Mouse (Mus musculus) heart, embryonic 13.5 days (tissue): ENCODE data around the gene Pald1. TPM values are rescaled to one million over a fixed set of nuclear protein-coding genes. Genes with fewer than 3 reads are reported as not detected.
A peak's percentile ranks its signal among the peaks of the same experiment; 100 is the strongest.

Experiments
- ATAC-seq: fragments of 200-750 bp; cut with Nextera tagmentation; 2 replicates; pipeline ENCODE4 v1.8.0; 2017; ENCODE audit warnings: moderate TSS enrichment; ENCODE audit not compliant: insufficient number of reproducible peaks, low FRiP score, low TSS enrichment; ENCODE audit errors: extremely low read depth
- H3K27ac ChIP-seq: fragments of 300-500 bp; sonication (generic); replicated peaks from 2 replicates; pipeline ENCODE4 v1.5.1; 2015; ENCODE audit warnings: moderate library complexity, mild to moderate bottlenecking, inconsistent platforms
- H3K27me3 ChIP-seq: fragments of 300-500 bp; sonication (generic); replicated peaks from 2 replicates; pipeline ENCODE4 v1.6.1; 2015; ENCODE audit warnings: mild to moderate bottlenecking, inconsistent platforms
- H3K36me3 ChIP-seq: fragments of 300-500 bp; sonication (generic); 2 replicates; pipeline ENCODE4 v1.6.1; 2015; ENCODE audit warnings: mild to moderate bottlenecking, inconsistent platforms
- H3K4me1 ChIP-seq: fragments of 300-500 bp; sonication (generic); 2 replicates; pipeline ENCODE4 v1.6.1; 2015; ENCODE audit warnings: inconsistent platforms
- H3K4me2 ChIP-seq: fragments of 300-500 bp; sonication (generic); 2 replicates; pipeline ENCODE4 v1.6.1; 2015; ENCODE audit warnings: inconsistent platforms, mild to moderate bottlenecking, moderate library complexity
- H3K4me3 ChIP-seq: fragments of 300-500 bp; sonication (generic); 2 replicates; pipeline ENCODE4 v1.5.1; 2015; ENCODE audit warnings: moderate library complexity, mild to moderate bottlenecking, inconsistent platforms
- H3K9ac ChIP-seq: fragments of 300-500 bp; sonication (generic); 2 replicates; pipeline ENCODE4 v1.6.1; 2015; ENCODE audit warnings: inconsistent platforms, mild to moderate bottlenecking, moderate library complexity
- H3K9me3 ChIP-seq: fragments of 300-500 bp; sonication (generic); 2 replicates; pipeline ENCODE4 v1.6.1; 2016; ENCODE audit warnings: inconsistent platforms
- WGBS: fragments of 180-500 bp; shearing (Covaris S2); methylation state at CpG from one replicate; pipeline ENCODE4 v1.1.7; 2015; ENCODE audit warnings: mixed read lengths; 5-methylcytosine and 5-hydroxymethylcytosine counted together
- polyA plus RNA-seq: library from polyadenylated mRNA; unstranded; fragments of >200 nt; fragmentation: Nextera tagmentation; extraction: Ambion mirVana; gene quantifications from 2 replicates; pipeline ENCODE4 v1.2.1, GENCODE M21; 2015

The Pald1 gene
- polyA plus RNA-seq, 1 experiment from 2014 or later: 26.6 TPM

DNA sequence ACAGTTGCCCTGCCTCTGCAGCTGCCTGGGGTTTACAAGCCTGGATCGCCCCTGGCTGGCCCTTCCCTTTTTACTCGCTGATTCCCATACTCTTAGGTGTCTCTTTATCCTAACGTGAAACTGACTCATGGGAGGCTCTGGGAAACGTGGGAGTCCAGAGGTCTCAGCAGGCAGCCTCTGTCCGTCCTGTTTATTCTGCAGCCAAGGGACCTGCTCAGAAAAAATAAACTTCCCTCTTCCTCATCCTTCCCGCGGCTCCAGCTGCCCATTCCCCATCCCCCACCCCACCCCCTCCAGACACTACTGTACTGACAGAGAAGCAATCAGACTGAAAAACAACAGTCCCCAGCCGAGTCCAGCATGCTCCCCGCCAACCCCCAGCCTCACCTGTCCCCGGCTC is 37.0 kb downstream of the Pald1 start:
- WGBS: 17% methylated on average over 10 of the region's 10 CpGs
- Histone ChIP-seq H3K27ac (peak overlapping the region; percentile 43; the same call in 1 of the 2 replicates), H3K9ac (0 out of 2 replicates have a peak overlapping the region, but pooled peaks have one; percentile 11), H3K9me3 (no peaks in the 10 kb centered on the region; the same call in 1 of the 2 replicates), H3K4me1 (peaks cover 35% of the 10 kb centered on the region), H3K27me3 (peaks cover 12% of the 10 kb centered on the region), H3K4me2 (no peak overlapping the region), H3K36me3 (peaks cover 73% of the 10 kb centered on the region), H3K4me3 (no peak overlapping the region)
- no peak for ATAC-seq

DNA sequence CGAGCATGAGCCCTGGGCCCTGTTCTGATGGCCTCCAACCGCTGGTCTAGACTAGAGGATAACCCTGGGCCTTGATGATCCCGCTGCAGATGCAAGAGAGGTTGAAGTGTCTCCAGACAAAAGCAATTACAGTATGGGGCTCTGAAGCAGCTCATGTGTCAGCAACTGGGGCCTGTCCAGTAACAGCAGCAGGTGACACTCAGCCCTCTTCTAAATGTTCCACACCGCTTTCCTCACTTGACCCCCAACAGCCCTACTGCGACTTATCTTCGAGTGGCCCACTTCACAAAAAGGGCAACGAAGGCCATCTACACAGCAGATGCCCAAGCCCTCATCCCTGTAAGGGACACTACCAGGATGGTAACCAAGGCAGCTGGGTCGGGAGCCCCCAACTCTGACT is 38.2 kb downstream of the Pald1 start:
- H3K4me1 ChIP-seq: peaks cover 35% of the 10 kb centered on the region
- H3K36me3 ChIP-seq: peaks cover 73% of the 10 kb centered on the region
- no peak overlapping the region for H3K9ac ChIP-seq
- no peak overlapping the region for H3K27ac ChIP-seq
- H3K4me2 ChIP-seq: no peak overlapping the region
- WGBS: 40% methylated on average over 8 of the region's 8 CpGs
- peaks cover 12% of the 10 kb centered on the region for H3K27me3 ChIP-seq
- no peak for ATAC-seq
- H3K9me3 ChIP-seq: no peaks in the 10 kb centered on the region; the same call in 1 of the 2 replicates
- H3K4me3 ChIP-seq: no peak overlapping the region

DNA sequence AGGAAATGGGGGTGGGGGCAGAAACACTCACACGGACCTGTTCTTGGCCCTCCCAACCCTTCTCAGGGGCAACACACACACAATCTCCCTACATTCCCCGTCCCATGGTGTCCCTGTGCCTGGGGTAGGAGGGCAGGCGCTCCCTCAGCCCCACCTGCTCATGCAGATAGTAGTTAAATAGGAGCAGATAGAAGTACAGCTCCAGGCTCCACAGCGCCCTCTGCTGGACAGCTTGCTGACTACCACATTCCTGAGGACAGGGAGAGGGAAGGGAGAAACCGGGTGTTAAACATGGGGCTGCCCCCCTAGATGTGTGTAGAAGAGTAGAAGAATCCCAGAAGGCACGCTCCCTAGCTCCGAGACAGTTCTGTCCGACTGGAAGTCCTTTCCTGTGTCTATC is 39.4 kb downstream of the Pald1 start:
- ATAC-seq: no peak
- no peaks in the 10 kb centered on the region for H3K9me3 ChIP-seq
- 70% methylated on average over 8 of the region's 8 CpGs for WGBS
- peaks cover 12% of the 10 kb centered on the region for H3K27me3 ChIP-seq
- peaks cover 35% of the 10 kb centered on the region for H3K4me1 ChIP-seq
- H3K27ac ChIP-seq: no peak overlapping the region
- no peak overlapping the region for H3K9ac ChIP-seq
- H3K4me2 ChIP-seq: no peak overlapping the region
- H3K36me3 ChIP-seq: peaks cover 72% of the 10 kb centered on the region
- no peak overlapping the region for H3K4me3 ChIP-seq

DNA sequence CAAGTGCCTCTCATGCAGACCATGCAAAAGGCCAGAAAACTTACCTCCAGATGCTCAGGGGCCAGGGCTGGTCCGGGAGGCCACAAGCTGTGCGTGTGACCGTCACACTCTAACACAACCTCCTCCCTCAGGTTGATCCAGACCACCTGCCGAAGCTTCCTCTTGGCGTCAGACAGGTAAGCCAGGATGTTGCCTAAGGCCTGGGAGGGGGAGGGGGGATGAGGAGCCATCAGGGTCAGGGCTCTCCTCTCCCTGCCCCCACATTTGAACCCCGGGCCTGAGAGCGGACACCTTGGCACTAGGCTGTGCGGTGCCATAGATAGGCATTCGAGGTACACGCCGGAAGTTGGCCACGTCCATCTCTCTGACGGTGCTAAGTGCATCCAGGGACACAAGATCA is 40.6 kb downstream of the Pald1 start:
- 87% methylated on average over 13 of the region's 13 CpGs for WGBS
- H3K27ac ChIP-seq: no peak overlapping the region
- no peak overlapping the region for H3K4me2 ChIP-seq
- H3K4me1 ChIP-seq: peaks cover 35% of the 10 kb centered on the region
- H3K9me3 ChIP-seq: no peaks in the 10 kb centered on the region
- ATAC-seq: no peak
- H3K9ac ChIP-seq: no peak overlapping the region
- H3K4me3 ChIP-seq: no peak overlapping the region
- peaks cover 70% of the 10 kb centered on the region for H3K36me3 ChIP-seq
- peaks cover 11% of the 10 kb centered on the region; the same call in 1 of the 2 replicates for H3K27me3 ChIP-seq

DNA sequence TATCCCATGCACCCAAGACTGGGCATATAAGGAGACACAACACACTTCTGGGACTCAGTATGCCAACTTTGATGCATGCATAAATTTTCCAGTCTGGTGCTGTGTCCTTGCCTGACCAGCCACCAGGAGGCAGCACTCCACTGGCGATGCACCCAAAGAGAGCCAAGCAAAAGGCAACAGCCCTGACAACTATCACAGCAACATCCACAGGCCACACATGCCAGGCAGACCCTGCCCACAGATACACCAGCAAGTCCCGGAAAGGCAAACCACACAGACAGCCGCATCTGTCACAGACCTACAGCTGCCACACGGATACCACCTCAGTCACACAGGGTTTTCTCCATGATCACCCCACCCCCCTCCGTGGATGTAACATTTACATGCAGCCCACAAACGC is 41.8 kb downstream of the Pald1 start:
- Histone ChIP-seq H3K27ac (no peak overlapping the region), H3K4me2 (no peak overlapping the region), H3K27me3 (no peaks in the 10 kb centered on the region), H3K9me3 (no peaks in the 10 kb centered on the region), H3K4me1 (peaks cover 24% of the 10 kb centered on the region), H3K9ac (no peak overlapping the region), H3K36me3 (peaks cover 65% of the 10 kb centered on the region), H3K4me3 (no peak overlapping the region)
- WGBS: 68% methylated on average over 6 of the region's 6 CpGs
- ATAC-seq: no peak

DNA sequence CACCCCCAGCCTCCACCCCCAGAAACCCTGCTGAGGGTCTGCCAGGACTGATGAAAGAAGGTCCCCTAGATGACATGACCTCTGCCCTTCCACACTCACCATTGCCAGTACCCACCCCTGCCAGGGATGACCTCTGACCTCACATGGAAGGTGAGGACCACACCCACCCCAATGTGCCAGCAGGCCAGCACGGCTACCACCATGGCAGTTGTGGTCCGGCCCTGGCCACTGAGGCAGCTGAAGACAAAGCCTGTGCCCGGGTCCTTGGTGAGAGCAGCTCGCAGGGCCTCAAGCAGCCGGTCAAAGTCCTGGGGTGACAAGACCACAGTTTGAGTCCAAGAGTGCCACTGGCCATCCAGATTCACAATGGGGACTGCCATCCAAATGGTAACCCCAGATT is 42.3 kb downstream of the Pald1 start:
- Histone ChIP-seq H3K36me3 (peaks cover 65% of the 10 kb centered on the region), H3K4me3 (no peak overlapping the region), H3K9me3 (no peaks in the 10 kb centered on the region), H3K4me2 (no peak overlapping the region), H3K4me1 (peaks cover 19% of the 10 kb centered on the region), H3K9ac (no peak overlapping the region), H3K27ac (no peak overlapping the region), H3K27me3 (no peaks in the 10 kb centered on the region)
- ATAC-seq: no peak
- 87% methylated on average over 5 of the region's 5 CpGs for WGBS

DNA sequence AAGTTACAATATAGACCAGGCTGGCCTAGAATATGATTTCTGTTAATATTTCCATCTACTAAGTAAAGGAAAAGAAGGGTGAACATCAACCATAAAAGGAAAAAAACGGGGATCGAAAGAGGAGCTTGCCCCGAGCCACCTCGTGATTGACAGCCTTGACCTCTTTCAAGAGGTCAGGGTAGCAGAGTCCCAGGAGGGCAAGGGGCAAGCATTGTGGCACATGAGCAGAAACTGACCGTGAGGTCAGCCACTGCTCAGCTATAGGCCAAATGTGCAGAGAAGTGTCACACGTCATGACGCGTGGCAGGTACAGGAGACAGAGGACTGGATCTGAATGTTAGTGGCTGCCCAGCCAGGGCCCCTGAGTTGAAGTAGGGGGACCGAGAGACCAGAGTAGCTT is 43.1 kb downstream of the Pald1 start:
- H3K9me3 ChIP-seq: no peaks in the 10 kb centered on the region
- no peak overlapping the region for H3K27ac ChIP-seq
- WGBS: 74% methylated on average over 9 of the region's 9 CpGs
- no peak overlapping the region for H3K4me3 ChIP-seq
- no peak overlapping the region for H3K9ac ChIP-seq
- no peaks in the 10 kb centered on the region for H3K27me3 ChIP-seq
- H3K4me2 ChIP-seq: no peak overlapping the region
- peaks cover 11% of the 10 kb centered on the region for H3K4me1 ChIP-seq
- ATAC-seq: no peak
- peaks cover 68% of the 10 kb centered on the region for H3K36me3 ChIP-seq

DNA sequence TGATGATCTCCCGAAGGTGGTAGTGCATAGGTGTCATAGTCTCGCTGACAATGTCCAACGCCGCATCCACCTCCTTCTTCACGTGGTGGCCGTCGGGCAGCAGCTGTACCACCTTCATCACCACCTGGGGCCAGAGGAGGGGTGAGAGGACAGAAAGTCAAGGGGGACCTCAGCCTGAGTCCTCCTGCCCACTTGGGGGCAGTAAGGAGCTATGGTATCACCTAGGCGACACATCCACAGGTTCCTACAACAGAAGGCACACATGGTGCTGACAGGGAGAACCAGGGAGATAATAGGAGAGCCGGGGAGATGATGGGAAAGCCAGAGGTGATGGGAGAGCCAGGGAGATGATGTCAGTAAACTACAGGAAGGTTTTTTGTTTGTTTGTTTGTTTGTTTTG is 44.1 kb downstream of the Pald1 start:
- peaks cover 75% of the 10 kb centered on the region for H3K36me3 ChIP-seq

DNA sequence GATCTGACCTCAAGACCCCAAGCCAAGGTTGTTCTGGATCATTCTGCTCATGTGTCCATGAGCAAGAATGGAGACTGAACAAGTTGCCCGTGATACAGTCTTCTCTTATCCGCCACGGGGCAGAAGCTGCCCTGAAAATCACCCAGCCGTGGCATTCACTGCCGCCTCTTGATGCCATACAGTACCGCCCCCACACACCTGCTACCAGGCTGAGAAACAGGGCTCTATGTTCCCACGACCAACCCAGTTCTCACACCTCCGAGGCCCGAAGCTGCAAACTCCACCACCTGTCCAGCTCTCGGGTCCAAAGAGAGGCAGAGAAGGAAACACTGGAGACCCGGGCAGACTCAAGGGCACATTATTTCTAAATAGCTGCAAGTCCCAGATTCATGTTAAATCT is 45.7 kb downstream of the Pald1 start:
- ATAC-seq: no peak
- Histone ChIP-seq H3K36me3 (peaks cover 75% of the 10 kb centered on the region), H3K9me3 (no peaks in the 10 kb centered on the region), H3K4me2 (no peak overlapping the region), H3K4me1 (no peaks in the 10 kb centered on the region), H3K4me3 (no peak overlapping the region), H3K27me3 (no peaks in the 10 kb centered on the region), H3K9ac (no peak overlapping the region), H3K27ac (no peak overlapping the region)
- 85% methylated on average over 11 of the region's 11 CpGs for WGBS

More for the DNA sequence above, 44.1 kb downstream of the Pald1 start:
- H3K9ac ChIP-seq: no peak overlapping the region
- no peak for ATAC-seq
- H3K9me3 ChIP-seq: no peaks in the 10 kb centered on the region
- no peak overlapping the region for H3K27ac ChIP-seq
- 85% methylated on average over 9 of the region's 9 CpGs for WGBS
- 0 out of 2 replicates have a peak, but pooled peaks cover under 1% of the 10 kb centered on the region for H3K4me1 ChIP-seq
- H3K4me3 ChIP-seq: no peak overlapping the region
- H3K27me3 ChIP-seq: no peaks in the 10 kb centered on the region
- H3K4me2 ChIP-seq: no peak overlapping the region

DNA sequence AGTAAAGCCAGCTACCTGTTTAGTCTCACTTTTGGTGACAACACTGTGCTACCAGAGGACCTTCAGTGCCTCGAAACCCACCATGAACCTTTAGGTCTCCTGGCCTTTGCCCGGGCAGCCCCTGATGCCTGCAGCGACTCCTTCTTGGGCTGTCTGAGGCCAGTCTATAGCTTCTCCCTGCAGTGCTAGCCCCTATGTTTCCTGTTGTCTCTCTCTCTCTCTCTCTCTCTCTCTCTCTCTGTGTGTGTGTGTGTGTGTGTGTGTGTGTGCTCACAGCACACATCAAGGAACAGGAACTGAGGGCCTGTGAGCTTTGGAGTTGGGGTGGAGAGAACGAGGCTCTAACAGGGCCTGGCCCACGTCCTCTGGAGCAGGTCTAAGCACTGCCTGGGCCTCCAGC is 46.7 kb downstream of the Pald1 start:
- no peak overlapping the region for H3K9ac ChIP-seq
- H3K9me3 ChIP-seq: no peaks in the 10 kb centered on the region
- H3K4me3 ChIP-seq: no peak overlapping the region
- no peak for ATAC-seq
- H3K4me1 ChIP-seq: no peaks in the 10 kb centered on the region
- H3K4me2 ChIP-seq: no peak overlapping the region
- H3K36me3 ChIP-seq: peaks cover 69% of the 10 kb centered on the region
- H3K27ac ChIP-seq: no peak overlapping the region
- no peaks in the 10 kb centered on the region for H3K27me3 ChIP-seq
- 78% methylated on average over 5 of the region's 5 CpGs for WGBS

DNA sequence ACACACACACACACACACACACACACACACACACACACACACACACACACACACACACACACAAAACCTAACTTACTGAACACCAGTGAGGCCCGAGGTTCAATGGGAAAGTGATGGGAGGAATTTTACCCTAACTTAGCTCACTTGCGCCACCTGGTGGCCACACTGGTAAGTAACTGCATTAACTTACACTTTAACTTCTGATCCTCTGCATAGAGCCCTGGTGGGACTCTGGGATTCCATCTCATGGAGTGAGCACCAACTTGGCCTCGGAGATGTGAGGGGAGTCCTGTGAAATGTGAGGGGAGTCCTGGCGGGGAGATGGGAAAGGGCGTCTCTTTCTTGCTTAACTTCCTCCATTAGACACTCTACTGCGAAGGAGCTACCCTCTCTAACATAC is 47.2 kb downstream of the Pald1 start:
- H3K4me1 ChIP-seq: no peaks in the 10 kb centered on the region
- no peak overlapping the region for H3K4me3 ChIP-seq
- no peaks in the 10 kb centered on the region for H3K27me3 ChIP-seq
- peaks cover 66% of the 10 kb centered on the region for H3K36me3 ChIP-seq
- no peak overlapping the region for H3K27ac ChIP-seq
- H3K4me2 ChIP-seq: no peak overlapping the region
- ATAC-seq: no peak
- H3K9ac ChIP-seq: no peak overlapping the region
- WGBS: 26% methylated on average over 6 of the region's 6 CpGs
- H3K9me3 ChIP-seq: no peaks in the 10 kb centered on the region

DNA sequence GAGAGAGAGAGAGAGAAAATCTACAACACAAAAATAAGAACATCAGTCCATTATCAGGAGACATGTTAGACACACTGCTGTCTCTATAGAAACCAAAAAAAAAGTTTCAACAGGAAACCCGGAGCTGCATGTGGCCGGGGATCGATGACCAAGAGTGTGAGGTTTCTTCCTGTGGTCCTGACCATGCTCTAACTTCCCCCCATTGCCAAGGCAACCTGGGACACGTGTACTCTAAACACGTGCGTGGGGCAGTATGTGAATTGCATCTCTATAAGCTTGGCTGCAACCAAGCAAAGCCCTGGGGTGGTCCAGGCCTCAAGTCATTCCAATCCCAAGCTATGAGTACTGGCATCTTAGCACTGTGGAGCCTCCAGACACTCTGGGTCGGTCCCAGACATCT is 48.8 kb downstream of the Pald1 start:
- H3K27me3 ChIP-seq: no peaks in the 10 kb centered on the region
- peaks cover 50% of the 10 kb centered on the region for H3K36me3 ChIP-seq
- no peak for ATAC-seq
- H3K4me1 ChIP-seq: no peaks in the 10 kb centered on the region
- H3K4me2 ChIP-seq: no peak overlapping the region
- no peak overlapping the region for H3K9ac ChIP-seq
- no peak overlapping the region for H3K4me3 ChIP-seq
- no peak overlapping the region for H3K27ac ChIP-seq
- H3K9me3 ChIP-seq: no peaks in the 10 kb centered on the region
- WGBS: 68% methylated on average over 7 of the region's 7 CpGs
